Mouse (Mus musculus) MEL (cell line): Measurements from ENCODE around the gene AC170998.1.

Experiments used
- CHD2 ChIP-seq: IDR thresholded peaks from 2 replicates; pipeline ENCODE4 v1.6.1; 2011; ENCODE audit warnings: low read length, improper control_type of control experiment
- CTCF ChIP-seq, 3 experiments: IDR thresholded peaks in 2 of 3; conservative IDR thresholded peaks in 1 of 3; 2 replicates each; pipeline ENCODE4 v1.5.1; 2011 to 2012; ENCODE audit warnings: low read length in 3 of 3, low read depth in 2 of 3, mild to moderate bottlenecking in 2 of 3, improper control_type of control experiment in 1 of 3, inconsistent platforms in 1 of 3, mixed read lengths in 1 of 3, moderate library complexity in 1 of 3; ENCODE audit not compliant: control insufficient read depth in 1 of 3, insufficient read depth in 1 of 3, poor library complexity in 1 of 3, severe bottlenecking in 1 of 3
- EP300 ChIP-seq, 2 experiments: IDR thresholded peaks; 2 replicates each; pipeline ENCODE4 v1.6.1; 2011; ENCODE audit warnings: improper control_type of control experiment in 2 of 2, low read length in 2 of 2, low read depth in 1 of 2, mild to moderate bottlenecking in 1 of 2
- GATA1 ChIP-seq: IDR thresholded peaks from 2 replicates; pipeline ENCODE4 v1.6.1; 2011; ENCODE audit warnings: low read depth, low read length, improper control_type of control experiment
- HCFC1 ChIP-seq: IDR thresholded peaks from 2 replicates; pipeline ENCODE4 v1.6.1; 2012; ENCODE audit warnings: low read depth, mild to moderate bottlenecking, inconsistent platforms, low read length, improper control_type of control experiment, moderate library complexity
- KAT2A ChIP-seq: conservative IDR thresholded peaks from 2 replicates; pipeline ENCODE4 v1.6.1; 2012; ENCODE audit warnings: low read depth, low read length, improper control_type of control experiment, inconsistent platforms
- MAX ChIP-seq: IDR thresholded peaks from 2 replicates; pipeline ENCODE4 v1.6.1; 2011; ENCODE audit warnings: low read length, improper control_type of control experiment
- MXI1 ChIP-seq: IDR thresholded peaks from 2 replicates; pipeline ENCODE4 v1.6.1; 2011; ENCODE audit warnings: mild to moderate bottlenecking, low read depth, low read length, improper control_type of control experiment
- POLR2A ChIP-seq, 2 experiments: IDR thresholded peaks; 2 replicates each; pipeline ENCODE4 v1.6.1; 2011 to 2012; ENCODE audit warnings: low read length in 2 of 2, mild to moderate bottlenecking in 2 of 2, control low read depth in 1 of 2, improper control_type of control experiment in 1 of 2, low read depth in 1 of 2, moderate library complexity in 1 of 2; ENCODE audit not compliant: control insufficient read depth in 1 of 2, insufficient read depth in 1 of 2, poor library complexity in 1 of 2
- SMC3 ChIP-seq: IDR thresholded peaks from 2 replicates; pipeline ENCODE4 v1.6.1; 2011; ENCODE audit warnings: low read depth, low read length, improper control_type of control experiment
- ZMIZ1 ChIP-seq: IDR thresholded peaks from 2 replicates; pipeline ENCODE4 v1.6.1; 2012; ENCODE audit warnings: low read depth, mild to moderate bottlenecking, inconsistent platforms, low read length, improper control_type of control experiment, moderate library complexity

DNA sequence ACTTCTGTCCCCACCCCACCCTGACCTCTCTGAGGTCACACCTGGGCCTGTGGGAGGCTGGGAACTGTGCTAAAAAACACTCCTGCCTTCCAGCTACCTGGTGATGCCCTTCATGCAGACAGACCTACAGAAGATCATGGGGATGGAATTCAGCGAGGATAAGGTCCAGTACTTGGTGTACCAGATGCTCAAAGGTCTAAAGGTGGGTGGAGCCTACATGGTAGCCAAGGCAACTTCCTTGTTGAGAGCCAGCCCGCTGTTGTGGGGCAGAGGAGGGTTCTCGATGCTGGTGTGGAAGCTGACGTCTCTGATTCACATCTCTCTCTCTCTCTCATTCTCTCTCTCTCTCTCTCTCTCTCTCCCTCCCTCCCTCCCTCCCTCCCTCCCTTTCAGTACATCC is 49.3 kb downstream of the AC170998.1 start:
- TF ChIP-seq KAT2A (no peak), MXI1 (no peak), POLR2A (IDR thresholded peaks at IDR 0.05; ENCODE audit: control insufficient read depth in 1 of 2, insufficient read depth in 1 of 2, low read depth in 1 of 2, low read length in 2 of 2, poor library complexity in 1 of 2) (no peak), EP300 (IDR thresholded peaks at IDR 0.05; ENCODE audit: low read depth in 1 of 2, low read length in 2 of 2) (no peak), GATA1 (no peak), MAX (no peak), HCFC1 (no peak), CHD2 (no peak), ZMIZ1 (no peak), CTCF (IDR thresholded peaks at IDR 0.05 in 2 of 3, conservative IDR thresholded peaks at IDR 0.05 in 1 of 3; ENCODE audit: control insufficient read depth in 1 of 3, insufficient read depth in 1 of 3, low read depth in 2 of 3, low read length in 3 of 3, poor library complexity in 1 of 3, severe bottlenecking in 1 of 3) (no peak), SMC3 (no peak)
